Mouse (Mus musculus): ENCODE data around the gene Fndc10.

Fndc10 gene

GRCm38 (mm10) chr4:155736421-155736820 is 42.3 kb downstream of the Fndc10 start:
- peak in 1 of 2 experiments; percentile 38 for DNase-seq

- DNase-seq: no peak
These were observed 44.1 kb downstream of the Fndc10 start for GRCm38 (mm10) chr4:155738262-155738661.

GRCm38 (mm10) chr4:155739152-155739551 is 45.0 kb downstream of the Fndc10 start:
- DNase-seq: peak in 1 of 2 experiments; percentile 43

- peak; percentile 80 for DNase-seq
These were observed 45.8 kb downstream of the Fndc10 start for GRCm38 (mm10) chr4:155739741-155740636.

- peak in 1 of 2 experiments; percentile 32 for DNase-seq
These were observed 46.5 kb downstream of the Fndc10 start for GRCm38 (mm10) chr4:155740681-155741080.

GRCm38 (mm10) chr4:155742684-155743083 is 48.5 kb downstream of the Fndc10 start:
- DNase-seq: no peak

GRCm38 (mm10) chr4:155744474-155744873 is 50.3 kb downstream of the Fndc10 start:
- peak; percentile 60 to 69 for DNase-seq

- DNase-seq: no peak
These were observed 51.0 kb downstream of the Fndc10 start for GRCm38 (mm10) chr4:155745136-155745535.

Data from cerebellum, adult 18-20 months (tissue).